Mouse (Mus musculus): ENCODE data around the gene Rbm33.

DNA sequence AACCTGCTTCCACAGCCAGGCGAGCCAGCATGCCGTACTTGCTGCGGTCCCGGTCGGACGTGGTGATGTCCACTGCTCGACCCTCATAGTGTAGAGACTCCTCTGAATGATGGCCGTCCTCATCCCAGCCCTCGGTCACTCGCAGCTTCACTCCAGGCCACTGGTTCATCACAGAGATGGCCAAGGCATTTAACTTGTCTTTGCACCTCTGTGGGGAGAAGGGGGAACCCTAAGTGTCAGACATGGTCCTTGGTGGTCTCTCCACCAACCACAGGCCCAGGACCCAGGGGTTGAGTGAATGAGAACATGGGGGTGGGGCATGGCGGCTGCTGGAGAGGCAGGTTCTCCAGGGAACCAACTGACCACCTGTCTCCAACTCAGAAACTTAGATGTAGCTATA is 144.5 kb downstream of the Rbm33 start:
- TF ChIP-seq CTCF (IDR thresholded peaks at IDR 0.05), result no peak
- TF ChIP-seq EP300 (IDR thresholded peaks at IDR 0.05), result no peak
